Mouse (Mus musculus): ENCODE results near the gene Vamp2. TPM values are rescaled to one million over a fixed set of nuclear protein-coding genes. Genes with fewer than 3 reads are reported as not detected.

Gene Vamp2
- polyA plus RNA-seq, 1 experiment = 84.4 TPM

DNA sequence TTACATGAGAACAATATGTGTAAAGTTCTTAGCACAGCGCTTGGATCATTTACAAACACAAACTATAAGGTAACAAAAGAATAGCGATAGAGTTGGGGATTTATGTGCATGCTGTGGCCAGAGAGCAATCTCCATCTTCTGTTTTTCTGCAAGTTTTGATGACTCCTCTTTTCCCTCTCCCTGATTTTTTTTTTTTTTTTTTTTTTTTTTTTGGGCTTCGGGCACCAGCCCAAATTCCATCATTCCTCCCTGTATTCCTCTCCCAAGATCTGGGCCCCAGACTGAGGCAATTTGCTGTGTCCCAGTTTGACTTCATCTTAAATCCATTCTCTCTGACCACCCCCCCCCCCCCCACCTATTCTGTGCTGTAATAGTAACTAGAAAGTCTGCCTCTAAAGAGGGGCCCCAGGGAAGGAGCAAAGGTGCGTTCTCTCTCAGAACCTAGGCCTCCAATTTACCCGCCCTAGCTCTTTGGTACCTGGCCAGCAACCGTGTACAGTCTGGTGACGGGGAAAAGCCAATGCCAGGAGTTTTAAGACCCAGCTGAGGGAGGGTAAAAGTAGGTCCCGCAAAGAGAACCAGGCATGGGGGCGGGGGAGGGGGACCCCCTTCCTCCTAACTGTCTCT, 8.2 kb downstream of the Vamp2 start:
- TF ChIP-seq POLR2A (IDR thresholded peaks at IDR 0.05; ENCODE audit: low read depth, low read length) = no peak
- peak overlapping the region; percentile 64 for H3K4me3 ChIP-seq (ENCODE audit: low read depth, low read length)
- H3K27me3 ChIP-seq (ENCODE audit: control insufficient read depth, insufficient read depth, low read length) = no peaks in the 10 kb centered on the region
- 5% methylated on average over 9 of the region's 9 CpGs for WGBS
- peaks cover 13% of the 10 kb centered on the region for H3K36me3 ChIP-seq (ENCODE audit: control insufficient read depth, insufficient read depth, low read length)
- peak overlapping the region; percentile 98 for H3K27ac ChIP-seq (ENCODE audit: insufficient read depth, low read depth, low read length)
- H3K4me1 ChIP-seq (ENCODE audit: control insufficient read depth, insufficient read depth, insufficient read length, low read length) = peaks cover 29% of the 10 kb centered on the region; the same call in 1 of the 2 replicates

DNA sequence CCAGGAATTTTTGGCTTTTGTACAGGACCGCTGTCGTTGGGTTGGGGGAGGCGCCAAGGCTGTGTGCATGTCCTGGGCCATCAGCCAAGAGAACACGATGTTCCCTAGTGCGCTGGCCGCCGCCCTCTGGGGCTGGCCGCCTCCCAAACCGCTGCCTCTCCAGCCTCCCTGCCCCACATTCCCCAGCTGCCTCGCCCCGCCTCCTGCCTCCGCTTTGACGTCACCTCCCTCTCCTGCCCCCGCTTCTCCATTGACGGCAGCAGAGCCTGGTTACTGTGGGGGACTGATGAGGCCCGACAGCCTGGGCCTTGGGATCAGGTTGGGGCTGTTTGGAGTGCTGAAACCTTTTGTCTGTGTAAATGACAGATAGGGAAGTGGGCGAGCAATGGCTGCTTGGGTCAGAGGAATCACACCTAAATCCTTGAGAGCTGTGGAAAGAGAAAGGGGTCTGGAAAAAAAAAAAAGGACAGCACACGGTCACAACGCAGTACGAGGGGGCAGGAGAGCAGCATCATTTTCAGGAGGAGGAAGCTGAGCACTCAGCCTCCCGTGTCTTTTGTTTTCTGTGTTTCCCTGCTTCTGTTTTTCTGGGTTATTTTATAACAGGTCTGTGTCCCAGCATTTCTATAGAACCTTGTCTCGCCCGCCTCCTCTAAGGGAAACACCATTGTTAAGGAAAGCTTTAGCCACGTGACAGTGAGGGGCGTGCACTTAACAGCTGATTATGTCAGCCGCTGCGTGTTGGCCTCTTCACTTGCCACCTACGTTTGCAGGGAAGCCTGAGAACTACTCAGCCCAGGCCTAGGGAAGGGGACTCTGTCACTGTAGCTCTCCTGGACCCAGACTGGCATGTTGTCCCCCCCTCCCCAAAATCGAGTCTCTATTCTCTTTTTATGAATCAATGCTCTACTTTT, 9.0 kb downstream of the Vamp2 start:
- H3K4me1 ChIP-seq (ENCODE audit: control insufficient read depth, insufficient read depth, insufficient read length, low read length) = peaks cover 29% of the 10 kb centered on the region; the same call in 1 of the 2 replicates
- 1% methylated on average over 29 of the region's 29 CpGs for WGBS
- no peaks in the 10 kb centered on the region for H3K27me3 ChIP-seq (ENCODE audit: control insufficient read depth, insufficient read depth, low read length)
- H3K27ac ChIP-seq (ENCODE audit: insufficient read depth, low read depth, low read length) = peak overlapping the region; percentile 99
- peak; percentile 59 for TF ChIP-seq POLR2A (IDR thresholded peaks at IDR 0.05; ENCODE audit: low read depth, low read length)
- peak; percentile 3; the same call in 1 of the 2 replicates for TF ChIP-seq CTCF (IDR thresholded peaks at IDR 0.05; ENCODE audit: extremely low read depth, insufficient read length, insufficient replicate concordance, low read depth, low read length)
- H3K36me3 ChIP-seq (ENCODE audit: control insufficient read depth, insufficient read depth, low read length) = peaks cover 21% of the 10 kb centered on the region
- H3K4me3 ChIP-seq (ENCODE audit: low read depth, low read length) = peak overlapping the region; percentile 64

DNA sequence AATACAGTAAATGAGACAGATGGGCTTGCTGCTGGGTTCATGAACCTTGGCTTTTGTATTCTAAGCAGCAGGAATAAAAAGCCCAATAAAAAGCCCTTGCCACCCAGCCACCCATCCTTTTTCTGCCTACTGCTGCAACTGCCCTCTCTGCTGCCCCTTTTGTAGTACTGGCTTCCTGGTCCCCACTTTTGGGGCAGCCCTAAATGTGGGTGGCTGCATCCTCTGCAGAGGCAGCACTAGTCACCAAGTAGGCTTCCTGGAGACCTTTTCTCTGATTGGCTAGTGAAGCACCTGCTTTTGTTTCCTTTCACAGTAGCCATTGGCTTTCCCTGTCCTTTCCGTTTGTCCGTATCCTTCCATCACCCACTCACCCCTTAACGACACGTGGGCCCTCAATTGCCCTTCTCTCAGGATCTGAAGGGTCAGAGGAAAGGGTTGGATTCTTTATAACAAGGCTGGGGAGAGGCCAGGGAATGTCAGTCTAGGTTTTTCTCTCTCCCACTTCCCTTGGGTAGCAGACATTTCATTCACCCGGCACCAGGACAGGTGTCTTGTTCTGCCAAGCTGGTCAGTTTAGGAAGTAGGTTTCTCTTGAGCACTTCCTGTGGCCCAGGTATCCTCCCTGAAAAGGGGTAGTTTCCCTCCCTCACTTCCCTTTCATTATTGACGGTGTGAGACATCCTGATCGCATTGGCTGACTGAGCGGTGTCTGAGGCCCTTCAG, 9.9 kb downstream of the Vamp2 start:
- H3K4me3 ChIP-seq (ENCODE audit: low read depth, low read length) = peak overlapping the region; percentile 65
- TF ChIP-seq CTCF (IDR thresholded peaks at IDR 0.05; ENCODE audit: extremely low read depth, insufficient read length, insufficient replicate concordance, low read depth, low read length) = no peak
- no peak; the same call in 1 of the 2 replicates for TF ChIP-seq POLR2A (IDR thresholded peaks at IDR 0.05; ENCODE audit: low read depth, low read length)
- H3K4me1 ChIP-seq (ENCODE audit: control insufficient read depth, insufficient read depth, insufficient read length, low read length) = peaks cover 26% of the 10 kb centered on the region; the same call in 1 of the 2 replicates
- no peaks in the 10 kb centered on the region for H3K27me3 ChIP-seq (ENCODE audit: control insufficient read depth, insufficient read depth, low read length)
- peaks cover 28% of the 10 kb centered on the region for H3K36me3 ChIP-seq (ENCODE audit: control insufficient read depth, insufficient read depth, low read length)
- peak overlapping the region; percentile 99 for H3K27ac ChIP-seq (ENCODE audit: insufficient read depth, low read depth, low read length)
- 10% methylated on average over 8 of the region's 8 CpGs for WGBS

DNA sequence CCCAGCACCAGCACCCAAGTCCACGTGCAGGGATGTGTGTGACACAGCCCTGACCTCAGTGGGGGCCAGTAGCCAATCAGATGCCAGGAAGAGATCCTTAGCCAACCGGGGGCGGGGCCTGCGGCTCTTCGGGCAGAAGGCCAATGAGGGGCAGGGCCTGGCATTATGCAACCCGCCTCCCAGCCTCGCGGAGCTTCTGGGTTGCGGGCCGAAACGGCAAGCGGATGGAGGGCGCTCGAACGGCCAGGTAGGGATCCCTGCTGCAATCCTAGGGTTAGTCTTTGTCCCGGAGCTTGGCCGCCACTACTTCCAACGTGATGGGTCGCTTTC, 10.4 kb downstream of the Vamp2 start:
- peaks cover 33% of the 10 kb centered on the region for H3K36me3 ChIP-seq (ENCODE audit: control insufficient read depth, insufficient read depth, low read length)
- H3K4me1 ChIP-seq (ENCODE audit: control insufficient read depth, insufficient read depth, insufficient read length, low read length) = peaks cover 26% of the 10 kb centered on the region; the same call in 1 of the 2 replicates
- under 1% methylated on average over 19 of the region's 19 CpGs for WGBS
- H3K27ac ChIP-seq (ENCODE audit: insufficient read depth, low read depth, low read length) = peak overlapping the region; percentile 99
- H3K4me3 ChIP-seq (ENCODE audit: low read depth, low read length) = peak overlapping the region; percentile 65
- TF ChIP-seq POLR2A (IDR thresholded peaks at IDR 0.05; ENCODE audit: low read depth, low read length) = peak; percentile 78
- TF ChIP-seq CTCF (IDR thresholded peaks at IDR 0.05; ENCODE audit: extremely low read depth, insufficient read length, insufficient replicate concordance, low read depth, low read length) = no peak
- H3K27me3 ChIP-seq (ENCODE audit: control insufficient read depth, insufficient read depth, low read length) = no peaks in the 10 kb centered on the region

DNA sequence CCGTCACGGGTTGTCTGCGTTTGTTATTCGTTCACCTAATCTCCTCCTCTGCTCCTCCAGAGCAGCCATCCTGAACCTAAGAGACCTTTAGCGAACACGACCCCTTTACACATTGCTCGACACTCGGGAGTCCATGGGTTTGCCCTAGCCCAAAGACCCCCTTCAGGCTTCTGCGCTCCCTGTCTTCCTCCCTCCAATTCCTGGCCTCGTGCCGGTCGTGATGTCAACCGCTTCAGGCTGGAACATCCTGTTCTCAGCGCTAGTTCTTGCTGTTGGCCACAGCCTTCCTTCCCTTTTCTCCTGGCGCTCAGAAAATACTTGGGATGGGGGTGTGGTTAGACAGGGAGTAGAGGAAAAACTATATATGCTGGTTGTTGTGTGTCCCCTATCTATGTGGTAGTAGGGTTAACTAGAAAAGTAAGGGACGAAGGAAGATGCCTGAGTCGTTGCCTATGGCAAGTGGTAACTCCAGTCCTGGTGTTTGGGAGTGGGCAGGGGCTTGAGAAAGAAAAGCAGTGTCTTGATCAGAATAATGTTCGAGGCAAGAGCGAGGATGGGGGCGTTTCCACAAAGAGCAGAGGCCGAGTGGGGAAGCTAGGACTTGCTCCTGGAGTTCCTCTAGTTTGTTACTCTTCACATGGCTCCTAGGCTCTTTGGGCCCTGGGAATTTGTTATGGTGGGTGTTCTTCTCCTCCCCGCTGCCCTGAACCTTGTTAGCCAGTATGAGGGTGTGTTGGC, 11.1 kb downstream of the Vamp2 start:
- WGBS = 4% methylated on average over 22 of the region's 22 CpGs
- TF ChIP-seq POLR2A (IDR thresholded peaks at IDR 0.05; ENCODE audit: low read depth, low read length) = 0 out of 2 replicates have a peak, but pooled peaks have one; percentile 16
- TF ChIP-seq CTCF (IDR thresholded peaks at IDR 0.05; ENCODE audit: extremely low read depth, insufficient read length, insufficient replicate concordance, low read depth, low read length) = no peak
- Histone ChIP-seq H3K27ac (ENCODE audit: insufficient read depth, low read depth, low read length) (peak overlapping the region; percentile 99), H3K36me3 (ENCODE audit: control insufficient read depth, insufficient read depth, low read length) (peaks cover 39% of the 10 kb centered on the region), H3K4me1 (ENCODE audit: control insufficient read depth, insufficient read depth, insufficient read length, low read length) (peaks cover 26% of the 10 kb centered on the region; the same call in 1 of the 2 replicates), H3K27me3 (ENCODE audit: control insufficient read depth, insufficient read depth, low read length) (no peaks in the 10 kb centered on the region), H3K4me3 (ENCODE audit: low read depth, low read length) (peak overlapping the region; percentile 65)

DNA sequence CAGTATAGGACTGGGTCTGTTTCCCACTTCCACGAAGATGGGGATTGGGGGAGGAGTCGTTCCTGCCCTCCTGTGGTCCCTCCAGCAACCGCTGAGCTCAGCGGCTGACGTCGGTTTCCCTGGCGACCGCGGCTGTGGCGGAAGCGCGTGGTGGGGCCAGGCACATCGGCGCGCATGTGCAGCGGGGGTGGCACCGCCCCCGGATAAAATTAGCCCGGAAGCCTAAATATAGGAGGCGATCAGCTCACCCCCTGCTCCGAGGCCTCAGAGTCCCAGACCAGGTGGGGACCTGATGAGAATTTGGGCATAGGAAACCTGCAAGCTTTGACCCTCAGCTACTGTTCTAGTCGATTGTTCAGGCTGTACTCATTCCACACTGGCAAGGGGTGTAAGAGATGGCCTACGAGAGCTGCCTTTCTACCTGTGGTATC, 11.6 kb downstream of the Vamp2 start:
- H3K36me3 ChIP-seq (ENCODE audit: control insufficient read depth, insufficient read depth, low read length) = peaks cover 45% of the 10 kb centered on the region
- peak overlapping the region; percentile 65 for H3K4me3 ChIP-seq (ENCODE audit: low read depth, low read length)
- peaks cover 26% of the 10 kb centered on the region; the same call in 1 of the 2 replicates for H3K4me1 ChIP-seq (ENCODE audit: control insufficient read depth, insufficient read depth, insufficient read length, low read length)
- TF ChIP-seq CTCF (IDR thresholded peaks at IDR 0.05; ENCODE audit: extremely low read depth, insufficient read length, insufficient replicate concordance, low read depth, low read length) (no peak), POLR2A (IDR thresholded peaks at IDR 0.05; ENCODE audit: low read depth, low read length) (no peak; the same call in 1 of the 2 replicates)
- H3K27me3 ChIP-seq (ENCODE audit: control insufficient read depth, insufficient read depth, low read length) = no peaks in the 10 kb centered on the region
- 1% methylated on average over 23 of the region's 23 CpGs for WGBS
- peak overlapping the region; percentile 99 for H3K27ac ChIP-seq (ENCODE audit: insufficient read depth, low read depth, low read length)

Data from small intestine, adult 2 months (tissue).